Mouse (Mus musculus) megakaryocyte, adult 5-6 weeks (primary cell): ENCODE data around the gene Bhlhe41. TPM values are rescaled to one million over a fixed set of nuclear protein-coding genes. Genes with fewer than 3 reads are reported as not detected.

Source experiments
- ATAC-seq: 2 replicates; pipeline ENCODE4 v1.8.0; 2016; ENCODE audit warnings: mild to moderate bottlenecking, inconsistent platforms; ENCODE audit not compliant: poor library complexity, severe bottlenecking
- total RNA-seq, 2 experiments: library from RNA; stranded (forward) in 1 of 2; stranded (reverse) in 1 of 2; fragments of 153-499, 151-499 nt in 1 of 2; fragments of 221-1000, 200-1000 nt in 1 of 2; gene quantifications; 2 replicates each; pipeline versions ENCODE4 v1.2.3 to v1.2.4; 2015 to 2017

Bhlhe41 gene
- total RNA-seq, 2 experiments from 2014 or later, result not detected

GRCm38 (mm10) chr6:145873354-145873753 lies 8.0 kb upstream of the Bhlhe41 start:
- no peak for ATAC-seq

- ATAC-seq, result no peak
These were observed 6.7 kb upstream of the Bhlhe41 start for GRCm38 (mm10) chr6:145872010-145872409.

GRCm38 (mm10) chr6:145870991-145871390 lies 5.6 kb upstream of the Bhlhe41 start:
- ATAC-seq, result no peak

- ATAC-seq, result no peak
These were observed 1.8 kb upstream of the Bhlhe41 start for GRCm38 (mm10) chr6:145867111-145867510.

- peak; percentile 31; the same call in 1 of the 2 replicates for ATAC-seq
These were observed 811 bp upstream of the Bhlhe41 start for GRCm38 (mm10) chr6:145865886-145866851.

- ATAC-seq, result no peak
These were observed 1.2 kb downstream of the Bhlhe41 start for GRCm38 (mm10) chr6:145864171-145864570.

- ATAC-seq, result no peak
These were observed 2.0 kb downstream of the Bhlhe41 start for GRCm38 (mm10) chr6:145863065-145863971.

- ATAC-seq, result no peak
These were observed 2.7 kb downstream of the Bhlhe41 start for GRCm38 (mm10) chr6:145862739-145863064.

- ATAC-seq, result no peak
These were observed 3.0 kb downstream of the Bhlhe41 start for GRCm38 (mm10) chr6:145862321-145862720.

GRCm38 (mm10) chr6:145861462-145862227 lies 3.7 kb downstream of the Bhlhe41 start:
- no peak for ATAC-seq

- ATAC-seq, result peak; percentile 34
These were observed 5.0 kb downstream of the Bhlhe41 start for GRCm38 (mm10) chr6:145860350-145860749.

- ATAC-seq, result no peak
These were observed 6.9 kb downstream of the Bhlhe41 start for GRCm38 (mm10) chr6:145858414-145858813.

GRCm38 (mm10) chr6:145857428-145857827 lies 7.9 kb downstream of the Bhlhe41 start:
- no peak for ATAC-seq

GRCm38 (mm10) chr6:145855720-145856551 lies 9.4 kb downstream of the Bhlhe41 start:
- ATAC-seq, result peak; percentile 77

GRCm38 (mm10) chr6:145854756-145855155 lies 10.6 kb downstream of the Bhlhe41 start:
- ATAC-seq, result no peak

GRCm38 (mm10) chr6:145853356-145854079 lies 11.8 kb downstream of the Bhlhe41 start:
- ATAC-seq, result no peak

GRCm38 (mm10) chr6:145852708-145853107 lies 12.7 kb downstream of the Bhlhe41 start:
- no peak for ATAC-seq

- ATAC-seq, result no peak
These were observed 13.4 kb downstream of the Bhlhe41 start for GRCm38 (mm10) chr6:145851956-145852355.

GRCm38 (mm10) chr6:145850789-145851188 lies 14.6 kb downstream of the Bhlhe41 start:
- ATAC-seq, result no peak
